Mouse (Mus musculus) ES-Bruce4 (cell line): ENCODE measurements around the gene Ppp4r3a. TPM values are rescaled to one million over a fixed set of nuclear protein-coding genes. Genes with fewer than 3 reads are reported as not detected.

Experiments used
- H3K27ac ChIP-seq: 2 replicates; pipeline ENCODE4 v1.5.1; 2012; ENCODE audit warnings: low read length, inconsistent platforms; ENCODE audit not compliant: insufficient read depth
- H3K27me3 ChIP-seq: 2 replicates; pipeline ENCODE4 v1.6.1; 2012; ENCODE audit warnings: mild to moderate bottlenecking, low read length, inconsistent platforms; ENCODE audit not compliant: control insufficient read depth, poor library complexity, insufficient read depth, severe bottlenecking
- H3K36me3 ChIP-seq: 2 replicates; pipeline ENCODE4 v1.6.1; 2012; ENCODE audit warnings: inconsistent platforms, mild to moderate bottlenecking, low read length, moderate library complexity; ENCODE audit not compliant: control insufficient read depth, poor library complexity, insufficient read depth, severe bottlenecking
- H3K4me1 ChIP-seq: one replicate; pipeline ENCODE4 v1.8.1; 2011; ENCODE audit warnings: low read length; ENCODE audit not compliant: control insufficient read depth, insufficient read depth
- H3K4me3 ChIP-seq: 2 replicates; pipeline ENCODE4 v1.5.1; 2011; ENCODE audit warnings: low read depth, mild to moderate bottlenecking, low read length
- H3K9ac ChIP-seq: 2 replicates; pipeline ENCODE4 v1.6.1; 2012; ENCODE audit warnings: low read depth, mild to moderate bottlenecking, inconsistent platforms; ENCODE audit not compliant: poor library complexity, severe bottlenecking
- H3K9me3 ChIP-seq: replicated peaks from 2 replicates; pipeline ENCODE4 v1.6.1; 2012; ENCODE audit warnings: mild to moderate bottlenecking, low read length, inconsistent platforms; ENCODE audit not compliant: control insufficient read depth, poor library complexity, insufficient read depth, severe bottlenecking
- CTCF ChIP-seq: IDR thresholded peaks from one replicate; pipeline ENCODE4 v1.8.1; 2011; ENCODE audit warnings: low read depth, low read length
- EP300 ChIP-seq: IDR thresholded peaks from 2 replicates; pipeline ENCODE4 v1.6.1; 2011; ENCODE audit warnings: low read depth, low read length; ENCODE audit not compliant: insufficient read depth
- POLR2A ChIP-seq: IDR thresholded peaks from one replicate; pipeline ENCODE4 v1.8.1; 2011; ENCODE audit warnings: low read length; ENCODE audit not compliant: insufficient read depth
- polyA plus RNA-seq: library from polyadenylated mRNA; stranded (reverse); fragments of >200 nt; gene quantifications from 2 replicates; pipeline ENCODE4 v1.2.4, GENCODE M21; 2011; ENCODE audit warnings: low read depth; ENCODE audit not compliant: missing spikeins, insufficient read depth, insufficient read length

Gene Ppp4r3a
- polyA plus RNA-seq, 1 experiment: 144 TPM

- Histone ChIP-seq H3K27me3 (no peaks in the 10 kb centered on the region), H3K9me3 (no peaks in the 10 kb centered on the region), H3K27ac (peak overlapping the region; percentile 78), H3K9ac (peak overlapping the region; percentile 94), H3K4me3 (peak overlapping the region; percentile 93), H3K4me1 (no peaks in the 10 kb centered on the region), H3K36me3 (peaks cover 16% of the 10 kb centered on the region)
- TF ChIP-seq POLR2A: no peak
- no peak for TF ChIP-seq EP300
- TF ChIP-seq CTCF: no peak
Observed at GRCm38 (mm10) chr12:101083839-101084195, 315 bp upstream of the Ppp4r3a start.

GRCm38 (mm10) chr12:101082296-101083075, 1.0 kb downstream of the Ppp4r3a start:
- Histone ChIP-seq H3K4me1 (no peaks in the 10 kb centered on the region), H3K9ac (peak overlapping the region; percentile 94), H3K27ac (peak overlapping the region; percentile 29), H3K9me3 (no peaks in the 10 kb centered on the region), H3K4me3 (peak overlapping the region; percentile 93), H3K27me3 (no peaks in the 10 kb centered on the region), H3K36me3 (peaks cover 27% of the 10 kb centered on the region)
- TF ChIP-seq CTCF: no peak
- TF ChIP-seq POLR2A: no peak
- TF ChIP-seq EP300: no peak

DNA sequence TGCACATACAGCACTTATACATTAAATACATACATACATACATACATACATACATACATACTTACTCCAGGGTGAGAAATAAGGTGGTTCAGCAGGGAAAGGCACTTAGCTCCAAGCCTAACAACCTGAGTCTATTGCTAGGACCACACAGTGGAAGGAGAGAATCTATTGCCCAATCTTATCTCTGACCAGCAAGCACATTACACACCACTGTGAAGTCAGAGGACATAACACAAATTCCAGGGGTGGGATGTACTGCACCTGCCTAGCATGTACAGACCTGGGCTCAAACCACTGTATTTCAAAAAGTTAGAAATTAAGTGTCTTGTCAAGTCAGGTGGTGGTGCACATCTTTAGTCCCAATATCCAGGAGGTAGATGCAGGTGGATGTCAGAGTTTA, 5.5 kb downstream of the Ppp4r3a start:
- no peaks in the 10 kb centered on the region for H3K27me3 ChIP-seq
- H3K27ac ChIP-seq: no peak overlapping the region
- TF ChIP-seq POLR2A (no peak), EP300 (no peak), CTCF (no peak)
- no peak overlapping the region for H3K4me3 ChIP-seq
- H3K9ac ChIP-seq: no peak overlapping the region
- no peaks in the 10 kb centered on the region for H3K4me1 ChIP-seq
- peaks cover 37% of the 10 kb centered on the region for H3K36me3 ChIP-seq
- H3K9me3 ChIP-seq: no peaks in the 10 kb centered on the region

GRCm38 (mm10) chr12:101075433-101075832, 8.1 kb downstream of the Ppp4r3a start:
- H3K9ac ChIP-seq: no peak overlapping the region
- H3K36me3 ChIP-seq: peaks cover 25% of the 10 kb centered on the region
- TF ChIP-seq POLR2A (no peak), EP300 (no peak), CTCF (no peak)
- H3K27me3 ChIP-seq: no peaks in the 10 kb centered on the region
- H3K9me3 ChIP-seq: no peaks in the 10 kb centered on the region
- H3K4me3 ChIP-seq: no peak overlapping the region
- no peak overlapping the region for H3K27ac ChIP-seq
- no peaks in the 10 kb centered on the region for H3K4me1 ChIP-seq

- Histone ChIP-seq H3K9me3 (no peaks in the 10 kb centered on the region), H3K27me3 (no peaks in the 10 kb centered on the region), H3K36me3 (peaks cover 21% of the 10 kb centered on the region), H3K4me3 (no peak overlapping the region), H3K27ac (no peak overlapping the region), H3K9ac (no peak overlapping the region), H3K4me1 (no peaks in the 10 kb centered on the region)
- TF ChIP-seq POLR2A: no peak
- no peak for TF ChIP-seq EP300
- no peak for TF ChIP-seq CTCF
Observed at GRCm38 (mm10) chr12:101074821-101075429, 8.6 kb downstream of the Ppp4r3a start.

DNA sequence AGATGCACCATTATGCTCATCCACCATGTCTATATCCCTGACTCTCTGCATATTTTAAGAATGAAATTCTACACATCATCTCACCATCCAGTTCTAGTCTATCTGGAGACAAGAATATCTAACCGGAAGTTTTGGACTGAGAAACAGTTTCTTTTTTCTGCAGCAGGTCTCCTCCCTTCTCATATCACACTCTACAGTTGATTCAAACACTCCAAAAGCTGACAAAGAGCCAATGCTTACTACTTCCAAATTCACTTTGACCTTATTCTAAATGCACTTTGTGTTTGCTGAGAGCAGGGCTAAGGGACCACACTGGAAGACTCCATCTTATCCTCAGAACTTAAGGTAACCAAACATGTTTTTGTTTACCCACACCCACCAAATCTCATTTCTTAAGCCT, 13.7 kb downstream of the Ppp4r3a start:
- H3K4me1 ChIP-seq: peaks cover 2% of the 10 kb centered on the region
- H3K36me3 ChIP-seq: peaks cover 23% of the 10 kb centered on the region
- no peak overlapping the region for H3K9ac ChIP-seq
- no peak overlapping the region for H3K4me3 ChIP-seq
- H3K9me3 ChIP-seq: no peaks in the 10 kb centered on the region
- H3K27ac ChIP-seq: no peak overlapping the region
- H3K27me3 ChIP-seq: no peaks in the 10 kb centered on the region
- no peak for TF ChIP-seq POLR2A
- no peak for TF ChIP-seq CTCF
- TF ChIP-seq EP300: no peak
